Mouse (Mus musculus): ENCODE results near the gene Tulp3.

GRCm38 (mm10) chr6:128338876-128339275, 16.8 kb downstream of the Tulp3 start:
- TF ChIP-seq POLR2A (IDR thresholded peaks at IDR 0.05; ENCODE audit: low read depth, low read length) = no peak
- no peak for TF ChIP-seq CTCF (conservative IDR thresholded peaks at IDR 0.05; ENCODE audit: insufficient read depth, insufficient read length, low read depth, low read length)

All from kidney, adult 2 months (tissue).